Mouse (Mus musculus) central nervous system, embryonic 18 days (tissue): Measurements from ENCODE around the gene Fkbp8. TPM values are rescaled to one million over a fixed set of nuclear protein-coding genes. Genes with fewer than 3 reads are reported as not detected.

Source experiments
- polyA plus RNA-seq: library from polyadenylated mRNA; depleted of rRNA; stranded (reverse); fragments of >200 nt; gene quantifications from 2 replicates; pipeline ENCODE4 v1.2.3, GENCODE M21; 2012; rRNA removed

Fkbp8 gene
- 515 and 521 TPM in 2 replicates for polyA plus RNA-seq

DNA sequence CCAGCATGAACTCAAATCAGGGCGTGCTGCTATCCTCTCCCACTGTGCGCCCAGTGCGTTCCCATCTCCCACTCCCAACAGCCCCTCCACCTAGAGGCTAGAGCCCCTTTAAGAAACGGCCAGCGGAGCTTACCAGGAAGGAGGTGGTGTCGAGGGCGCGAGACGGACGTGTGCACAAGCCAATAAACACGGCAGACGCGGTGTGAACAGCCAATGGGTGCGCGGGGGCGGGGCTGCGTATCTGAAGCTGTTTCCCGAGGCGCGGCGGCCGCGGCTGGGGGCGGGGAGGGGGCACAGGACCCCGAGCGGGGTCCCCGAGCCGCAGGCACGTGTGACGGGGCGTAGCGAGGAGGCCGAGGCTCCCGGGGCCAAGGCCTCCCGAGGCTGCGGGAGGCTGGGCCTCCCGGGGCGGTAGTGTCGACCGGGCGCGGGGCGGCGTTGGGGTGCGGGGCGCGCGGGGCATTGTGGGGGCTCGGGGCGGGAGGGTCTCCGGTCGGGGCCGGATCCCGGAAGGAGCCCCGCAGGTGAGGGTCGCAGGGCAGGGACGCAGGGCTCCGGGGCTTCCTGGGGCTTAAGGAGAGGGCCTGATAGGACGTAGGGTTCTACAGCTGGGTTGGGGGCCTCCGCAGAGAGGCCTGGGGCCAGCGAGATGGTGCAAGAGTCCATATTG is at the start of gene Fkbp8, which contains the start of gene Kxd1:
Fkbp8 (plus strand) TSS at position 213 of the 670 bp plus-strand sequence.
Kxd1 (minus strand) TSS at position 445 of the 670 bp plus-strand sequence.

DNA sequence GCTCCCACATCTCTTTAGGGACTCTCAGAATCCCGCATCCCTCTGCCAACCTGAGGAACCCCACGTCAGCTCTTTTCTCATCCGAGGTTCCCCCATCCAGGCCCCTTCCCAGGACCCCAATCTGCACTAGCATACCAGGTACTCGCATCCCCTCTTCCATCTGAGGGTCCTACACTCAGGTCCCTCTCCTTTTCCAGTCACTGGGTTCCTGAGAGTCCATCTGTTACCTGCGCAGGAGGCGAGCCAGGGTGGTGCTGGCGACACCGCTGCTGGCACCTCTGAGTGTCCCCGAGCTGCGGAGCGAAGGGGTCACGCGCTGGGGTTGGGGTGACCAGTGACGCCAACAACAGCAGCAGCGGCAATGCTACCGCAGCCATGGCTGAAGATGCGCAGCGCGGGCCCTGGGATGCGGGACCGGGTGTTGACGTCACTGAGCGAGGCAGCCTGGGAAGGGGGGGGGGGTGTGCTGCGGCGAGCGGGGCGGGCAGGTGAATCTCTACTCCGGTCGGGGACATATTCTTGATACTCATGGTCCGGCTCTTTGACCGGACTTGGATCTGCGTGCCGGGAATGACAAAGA is 40.5 kb upstream of the Fkbp8 start, which contains the start of gene Tmem59l:
Tmem59l (minus strand) TSS at position 418 of the 580 bp plus-strand sequence.

DNA sequence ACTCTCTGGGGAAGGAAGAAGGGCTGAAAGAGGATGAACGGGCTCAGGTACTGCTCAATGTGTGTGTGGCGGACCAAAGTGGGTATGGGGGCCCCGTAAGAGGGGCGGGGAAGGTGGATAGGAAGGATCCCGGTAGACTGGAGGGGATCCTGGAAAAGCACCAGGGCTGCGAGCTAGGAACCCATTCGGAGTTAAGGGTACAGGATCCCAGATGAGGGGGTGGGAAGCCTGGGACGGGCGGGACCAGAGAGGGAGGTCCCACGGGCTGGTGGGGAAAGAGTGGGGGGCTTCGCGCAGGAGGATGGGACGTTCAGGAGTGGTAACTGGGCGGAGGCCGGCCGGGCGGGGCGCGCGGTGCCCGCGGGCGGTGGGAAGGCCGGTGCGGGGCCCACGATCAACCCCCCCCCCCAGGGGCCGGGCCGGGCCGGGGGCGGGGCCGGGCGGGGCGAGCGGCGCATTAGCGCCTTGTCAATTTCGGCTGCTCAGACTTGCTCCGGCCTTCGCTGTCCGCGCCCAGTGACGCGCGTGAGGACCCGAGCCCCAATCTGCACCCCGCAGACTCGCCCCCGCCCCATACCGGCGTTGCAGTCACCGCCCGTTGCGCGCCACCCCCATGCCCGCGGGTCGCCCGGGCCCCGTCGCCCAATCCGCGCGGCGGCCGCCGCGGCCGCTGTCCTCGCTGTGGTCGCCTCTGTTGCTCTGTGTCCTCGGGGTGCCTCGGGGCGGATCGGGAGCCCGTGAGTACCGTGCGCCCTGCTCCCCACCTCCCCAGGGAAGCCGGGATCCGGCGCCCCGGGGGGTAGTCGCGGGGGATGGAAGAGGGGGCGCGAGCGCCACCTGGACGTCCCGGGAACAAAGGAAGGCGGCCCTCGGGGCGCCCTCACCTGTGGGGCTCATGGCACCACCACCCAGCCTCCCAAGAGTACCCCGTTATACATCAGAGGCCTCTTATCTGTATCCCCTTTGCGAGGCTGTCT is 34.6 kb upstream of the Fkbp8 start, which contains the start of gene Crlf1:
Crlf1 (plus strand) TSS at position 495 of the 977 bp plus-strand sequence.

DNA sequence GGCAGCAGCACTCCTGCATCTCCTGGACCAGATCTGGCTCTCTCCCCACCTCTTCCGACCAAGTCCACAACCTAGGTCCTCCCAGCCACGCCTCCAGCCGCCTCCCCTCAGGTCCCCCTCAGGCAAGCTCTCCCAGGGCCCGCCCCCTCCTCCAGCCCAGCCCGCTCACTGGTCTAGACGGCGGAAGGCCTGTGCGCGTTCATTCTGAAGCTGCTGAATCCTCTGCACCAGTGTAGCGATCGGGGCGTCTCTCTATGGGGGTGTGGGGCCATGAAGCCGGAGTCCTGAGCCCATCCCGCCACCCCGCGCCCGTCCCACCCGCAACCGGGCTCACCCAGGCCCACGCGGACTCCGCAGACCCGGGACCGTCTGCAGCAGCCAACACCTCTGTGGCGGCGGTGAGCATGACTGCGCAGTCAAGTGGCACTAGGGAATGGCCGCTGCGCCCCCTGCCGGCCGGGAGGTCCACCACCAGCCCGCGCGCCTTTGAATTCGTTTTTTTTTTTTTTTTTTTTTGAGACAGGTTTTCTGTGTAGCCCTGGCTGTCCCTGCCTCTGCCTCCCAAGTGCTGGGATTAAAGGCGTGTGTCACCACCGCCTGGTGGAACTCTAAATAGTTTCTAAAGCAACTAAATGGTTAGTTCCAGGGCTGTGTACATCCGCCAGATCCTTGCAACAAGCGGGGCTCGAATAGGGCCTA is 21.0 kb upstream of the Fkbp8 start, which contains the start of gene Rex1bd:
Rex1bd (minus strand) TSS at position 425 of the 699 bp plus-strand sequence.

DNA sequence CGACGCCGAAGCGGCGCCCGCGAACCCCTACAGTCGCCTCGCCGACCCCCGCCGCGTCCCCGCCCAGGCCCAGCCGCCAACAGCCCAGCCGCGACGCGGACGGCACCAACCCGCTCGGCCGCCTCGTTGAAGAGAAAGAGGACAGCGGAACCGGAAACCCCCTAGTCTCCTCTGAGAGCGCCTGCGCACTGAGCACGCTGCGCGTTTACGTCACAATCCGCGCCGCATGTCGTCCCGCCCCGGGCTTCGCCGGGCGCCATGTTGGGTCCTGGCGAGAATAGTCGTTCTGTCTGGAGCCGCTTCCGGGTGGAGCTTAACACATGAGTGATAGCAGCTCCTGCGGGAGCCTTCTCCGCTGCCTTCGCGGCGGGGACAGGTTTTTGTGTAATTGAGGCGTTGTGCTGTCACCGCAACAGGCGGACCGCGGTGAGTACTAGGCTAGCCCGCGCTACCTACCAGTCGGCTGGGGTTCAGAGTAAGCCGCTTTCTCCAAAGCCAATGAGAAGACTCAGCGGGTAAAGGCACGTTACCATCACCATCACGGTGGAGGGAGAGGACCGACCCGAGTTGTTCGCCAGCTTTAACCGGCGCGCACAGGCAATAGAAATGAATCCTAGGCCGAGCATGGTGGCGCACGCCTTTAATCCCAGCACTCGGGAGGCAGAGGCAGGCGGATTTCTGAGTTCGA is 17.2 kb upstream of the Fkbp8 start, which contains the start of gene Uba52:
Uba52 (minus strand) TSS at position 574 of the 688 bp plus-strand sequence.

DNA sequence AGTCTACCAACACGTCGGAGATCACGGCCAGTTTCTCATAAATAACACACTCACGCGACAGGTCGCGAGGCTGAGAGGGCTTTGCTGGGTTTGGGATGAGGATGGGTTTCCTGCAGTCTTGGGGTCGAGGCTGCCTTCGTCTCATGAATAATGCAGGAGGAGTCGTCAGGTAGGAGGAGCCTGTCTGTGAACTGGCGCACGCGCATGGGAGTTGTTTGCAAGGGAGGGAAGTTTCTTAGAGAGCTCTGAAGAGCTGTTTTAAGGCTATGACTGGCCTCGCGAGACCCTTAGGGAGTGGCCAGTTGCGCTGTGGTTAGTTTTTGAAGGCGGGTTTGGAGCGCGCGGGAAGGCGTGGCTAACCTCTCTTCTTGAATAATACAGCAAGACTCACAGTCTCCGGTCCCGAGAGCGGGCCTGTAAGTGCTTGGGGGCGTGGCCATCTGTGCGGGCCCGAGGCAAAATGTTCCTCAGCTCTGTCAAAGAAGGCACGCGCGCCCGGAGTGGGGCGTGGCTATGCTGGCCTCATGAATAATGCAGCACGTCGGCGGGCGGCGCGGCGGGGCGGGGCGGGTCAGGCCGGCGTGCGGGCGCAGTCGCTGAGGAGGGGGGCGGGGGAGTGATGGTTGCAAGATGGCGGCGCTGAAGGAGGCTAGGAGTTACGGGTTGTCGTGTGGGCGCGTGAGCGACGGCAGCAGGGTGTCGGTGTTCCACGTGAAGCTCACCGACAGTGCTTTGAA is 11.7 kb downstream of the Fkbp8 start, which contains the start of gene Ell:
Ell (plus strand) TSS at position 381 of the 737 bp plus-strand sequence.

Other genes with a start within 250 kb of the Fkbp8 start
- 39.3 and 42.2 TPM in 2 replicates for gene Homer3, start 244.9 kb upstream of the Fkbp8 start, polyA plus RNA-seq
- 53.5 and 59.7 TPM in 2 replicates for gene Ddx49, start 225.2 kb upstream of the Fkbp8 start, polyA plus RNA-seq
- gene Cope, start 225.2 kb upstream of the Fkbp8 start, polyA plus RNA-seq: 260 and 266 TPM in 2 replicates
- gene Cers1, start 211.9 kb upstream of the Fkbp8 start, polyA plus RNA-seq: 37.7 and 45.2 TPM in 2 replicates
- gene Gdf1, start 197.9 kb upstream of the Fkbp8 start, polyA plus RNA-seq: 13.0 and 13.6 TPM in 2 replicates
- gene Upf1, start 174.4 kb upstream of the Fkbp8 start, polyA plus RNA-seq: 18.0 and 25.0 TPM in 2 replicates
- gene Comp, start 154.2 kb upstream of the Fkbp8 start, polyA plus RNA-seq: 0.19 and 0.36 TPM in 2 replicates
- 48.8 and 63.0 TPM in 2 replicates for gene Crtc1, start 88.1 kb upstream of the Fkbp8 start, polyA plus RNA-seq
- gene Klhl26, start 50.8 kb upstream of the Fkbp8 start, polyA plus RNA-seq: 45.0 and 47.6 TPM in 2 replicates
- gene Tmem59l, start 40.4 kb upstream of the Fkbp8 start, polyA plus RNA-seq: 93.1 and 93.2 TPM in 2 replicates
- 21.4 and 29.2 TPM in 2 replicates for gene Crlf1, start 34.6 kb upstream of the Fkbp8 start, polyA plus RNA-seq
- 208 and 217 TPM in 2 replicates for gene Rex1bd, start 21.0 kb upstream of the Fkbp8 start, polyA plus RNA-seq
- 1,219 and 1,269 TPM in 2 replicates for gene Uba52, start 16.9 kb upstream of the Fkbp8 start, polyA plus RNA-seq
- gene Kxd1, start 232 bp downstream of the Fkbp8 start, polyA plus RNA-seq: 36.9 and 38.8 TPM in 2 replicates
- gene Ell, start 11.7 kb downstream of the Fkbp8 start, polyA plus RNA-seq: 21.8 and 22.9 TPM in 2 replicates
- gene Isyna1, start 66.6 kb downstream of the Fkbp8 start, polyA plus RNA-seq: 198 and 208 TPM in 2 replicates
- gene Ssbp4, start 81.1 kb downstream of the Fkbp8 start, polyA plus RNA-seq: 201 and 212 TPM in 2 replicates
- 0.78 and 0.87 TPM in 2 replicates for gene Lrrc25, start 88.4 kb downstream of the Fkbp8 start, polyA plus RNA-seq
- gene Gdf15, start 104.7 kb downstream of the Fkbp8 start, polyA plus RNA-seq: 0.16 and 0.32 TPM in 2 replicates
- 45.7 and 46.8 TPM in 2 replicates for gene Pgpep1, start 132.7 kb downstream of the Fkbp8 start, polyA plus RNA-seq
- 153 and 155 TPM in 2 replicates for gene Lsm4, start 145.5 kb downstream of the Fkbp8 start, polyA plus RNA-seq
- gene Jund, start 171.2 kb downstream of the Fkbp8 start, polyA plus RNA-seq: 201 and 210 TPM in 2 replicates
- gene Iqcn, start 175.7 kb downstream of the Fkbp8 start, polyA plus RNA-seq: 0.12 and 0.14 TPM in 2 replicates
- gene Gm3336, start 190.8 kb downstream of the Fkbp8 start, polyA plus RNA-seq: not detected in 2 replicates
- 1.1 and 1.2 TPM in 2 replicates for gene Pde4c, start 196.0 kb downstream of the Fkbp8 start, polyA plus RNA-seq
- gene Rab3a, start 227.0 kb downstream of the Fkbp8 start, polyA plus RNA-seq: 582 and 635 TPM in 2 replicates
- gene Mpv17l2, start 233.2 kb downstream of the Fkbp8 start, polyA plus RNA-seq: 27.0 and 27.4 TPM in 2 replicates
- gene Pik3r2, start 249.0 kb downstream of the Fkbp8 start, polyA plus RNA-seq: 138 and 151 TPM in 2 replicates